Mouse (Mus musculus) neural tube, embryonic 15.5 days (tissue): ENCODE results near the gene Cend1. TPM values are rescaled to one million over a fixed set of nuclear protein-coding genes. Genes with fewer than 3 reads are reported as not detected.

ENCODE experiments used
- ATAC-seq: fragments of 200-750 bp; cut with Nextera tagmentation; 2 replicates; pipeline ENCODE4 v1.8.0; 2017; ENCODE audit warnings: mild to moderate bottlenecking, moderate TSS enrichment, moderate library complexity; ENCODE audit not compliant: low FRiP score
- H3K27ac ChIP-seq: fragments of 300-500 bp; sonication (generic); replicated peaks from 2 replicates; pipeline ENCODE4 v1.5.1; 2015; ENCODE audit warnings: mild to moderate bottlenecking, inconsistent platforms
- H3K27me3 ChIP-seq: fragments of 300-500 bp; sonication (generic); replicated peaks from 2 replicates; pipeline ENCODE4 v1.6.1; 2015; ENCODE audit warnings: inconsistent platforms
- H3K36me3 ChIP-seq: fragments of 300-500 bp; sonication (generic); 2 replicates; pipeline ENCODE4 v1.6.1; 2015; ENCODE audit warnings: inconsistent platforms
- H3K4me1 ChIP-seq: fragments of 300-500 bp; sonication (generic); 2 replicates; pipeline ENCODE4 v1.6.1; 2015; ENCODE audit warnings: inconsistent platforms
- H3K4me2 ChIP-seq: fragments of 300-500 bp; sonication (generic); 2 replicates; pipeline ENCODE4 v1.6.1; 2015; ENCODE audit warnings: inconsistent platforms, mild to moderate bottlenecking, moderate library complexity
- H3K4me3 ChIP-seq: fragments of 300-500 bp; sonication (generic); replicated peaks from 2 replicates; pipeline ENCODE4 v1.5.1; 2015; ENCODE audit warnings: mild to moderate bottlenecking, inconsistent platforms
- H3K9ac ChIP-seq: fragments of 300-500 bp; sonication (generic); replicated peaks from 2 replicates; pipeline ENCODE4 v1.6.1; 2015; ENCODE audit warnings: mild to moderate bottlenecking, inconsistent platforms
- H3K9me3 ChIP-seq: fragments of 300-500 bp; sonication (generic); replicated peaks from 2 replicates; pipeline ENCODE4 v1.6.1; 2016; ENCODE audit warnings: inconsistent platforms
- WGBS: fragments of 180-500 bp; shearing (Covaris S2); methylation state at CpG from one replicate; pipeline ENCODE4 v1.1.7; 2015; ENCODE audit warnings: mixed read lengths; 5-methylcytosine and 5-hydroxymethylcytosine counted together
- polyA plus RNA-seq: library from polyadenylated mRNA; unstranded; fragments of >200 nt; fragmentation: Nextera tagmentation; extraction: Ambion mirVana; gene quantifications from 2 replicates; pipeline ENCODE4 v1.2.1, GENCODE M21; 2015

The Cend1 gene
- polyA plus RNA-seq: 185 and 208 TPM in 2 replicates

- Histone ChIP-seq H3K4me1 (peaks cover 44% of the 10 kb centered on the region), H3K4me3 (peak within 1 kb of the TSS; percentile 64), H3K4me2 (peak within 1 kb of the TSS; percentile 81), H3K9ac (peak within 1 kb of the TSS; percentile 77), H3K9me3 (no peaks in the 10 kb centered on the region), H3K27me3 (no peaks in the 10 kb centered on the region), H3K27ac (peak within 1 kb of the TSS; percentile 81), H3K36me3 (peaks cover 51% of the 10 kb centered on the region)
- ATAC-seq: peak; percentile 87
- 2% methylated on average over 19 of the region's 19 CpGs for WGBS
Observed at GRCm38 (mm10) chr7:141429310-141429709, at the start of gene Cend1. Gene Cend1 (minus strand): TSS chr7:141429491.

DNA sequence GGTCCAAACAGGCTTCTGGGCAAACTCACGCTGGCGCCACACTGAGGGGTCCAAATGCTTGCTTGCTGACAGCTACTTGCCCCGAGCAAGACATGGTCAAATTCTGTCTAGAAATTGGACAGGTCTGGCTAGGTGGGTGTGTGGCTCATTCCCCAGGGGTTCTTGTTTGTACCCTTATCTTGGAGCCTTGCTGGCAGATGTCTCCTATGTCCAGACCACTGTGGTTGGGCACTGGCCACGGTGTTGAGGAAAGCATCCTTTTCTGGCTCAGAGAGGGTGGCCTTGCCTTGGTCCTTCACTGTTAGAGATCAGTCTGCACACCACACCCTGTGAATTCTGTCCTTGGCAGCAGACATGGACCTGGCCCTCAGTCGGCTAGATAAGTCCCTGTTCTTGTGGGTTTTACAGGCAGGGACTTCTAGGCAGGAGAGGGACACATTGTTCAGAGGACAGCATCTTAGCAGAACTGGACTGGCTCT is 49.0 kb upstream of the Cend1 start:
- no peak for ATAC-seq
- 0 out of 2 replicates have a peak overlapping the region, but pooled peaks have one; percentile 1 for H3K4me2 ChIP-seq
- H3K27ac ChIP-seq: no peak overlapping the region
- no peaks in the 10 kb centered on the region for H3K9me3 ChIP-seq
- H3K27me3 ChIP-seq: peaks cover 12% of the 10 kb centered on the region
- peaks cover 63% of the 10 kb centered on the region for H3K4me1 ChIP-seq
- no peak overlapping the region for H3K4me3 ChIP-seq
- WGBS: 77% methylated on average over 5 of the region's 5 CpGs
- no peaks in the 10 kb centered on the region for H3K36me3 ChIP-seq
- no peak overlapping the region for H3K9ac ChIP-seq

DNA sequence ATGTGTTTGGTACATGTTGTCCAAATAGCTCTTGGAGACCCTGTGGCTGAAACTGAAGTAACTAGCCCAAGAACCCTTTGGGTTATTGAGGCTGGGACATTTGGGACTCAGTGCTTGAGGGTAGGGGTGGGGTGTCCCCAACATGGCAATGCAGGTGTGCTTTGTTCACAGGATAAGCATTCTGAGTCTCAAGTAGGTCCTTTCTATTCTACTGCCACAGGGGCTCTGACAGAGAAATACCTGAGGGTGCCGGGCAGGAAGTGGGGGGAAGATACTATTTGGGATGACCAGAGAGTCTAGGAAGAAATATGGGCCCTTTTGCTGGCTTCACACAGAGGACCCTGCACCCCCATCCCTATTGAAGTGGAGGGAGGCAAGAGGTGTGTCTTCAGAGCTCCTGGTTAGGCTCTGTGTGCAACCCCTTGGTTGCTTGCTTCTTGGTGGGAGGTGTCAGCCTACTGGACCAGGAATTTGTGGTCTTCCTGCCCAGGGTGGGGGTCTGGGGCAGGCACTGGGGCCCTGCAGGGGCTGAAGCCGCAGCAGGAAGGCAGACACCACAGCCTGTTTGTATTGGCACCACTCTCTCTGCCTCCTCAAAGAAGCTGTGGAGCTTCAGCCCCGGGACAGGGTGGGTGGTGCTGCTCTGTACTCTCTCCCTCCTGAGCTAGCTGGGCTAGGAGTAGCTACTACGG is 48.4 kb upstream of the Cend1 start:
- Histone ChIP-seq H3K9me3 (no peaks in the 10 kb centered on the region), H3K4me3 (no peak overlapping the region), H3K36me3 (peaks cover 1% of the 10 kb centered on the region; the same call in 1 of the 2 replicates), H3K27ac (no peak overlapping the region; the same call in 1 of the 2 replicates), H3K4me2 (0 out of 2 replicates have a peak overlapping the region, but pooled peaks have one; percentile 1), H3K9ac (no peak overlapping the region), H3K4me1 (peaks cover 61% of the 10 kb centered on the region), H3K27me3 (peaks cover 10% of the 10 kb centered on the region)
- 67% methylated on average over 4 of the region's 4 CpGs for WGBS
- no peak for ATAC-seq

- H3K4me1 ChIP-seq: peaks cover 56% of the 10 kb centered on the region
- no peak overlapping the region for H3K9ac ChIP-seq
- no peak for ATAC-seq
- H3K27ac ChIP-seq: no peak overlapping the region; the same call in none of the 2 replicates
- peaks cover 9% of the 10 kb centered on the region for H3K36me3 ChIP-seq
- H3K27me3 ChIP-seq: peaks cover 10% of the 10 kb centered on the region
- no peaks in the 10 kb centered on the region for H3K9me3 ChIP-seq
- H3K4me3 ChIP-seq: 0 out of 2 replicates have a peak overlapping the region, but pooled peaks have one; percentile 72
- H3K4me2 ChIP-seq: peak overlapping the region; percentile 94
- 23% methylated on average over 7 of the region's 7 CpGs for WGBS
Observed at GRCm38 (mm10) chr7:141476981-141477370, 47.7 kb upstream of the Cend1 start.

- H3K9me3 ChIP-seq: no peaks in the 10 kb centered on the region
- peaks cover 12% of the 10 kb centered on the region for H3K36me3 ChIP-seq
- peaks cover 53% of the 10 kb centered on the region for H3K4me1 ChIP-seq
- 5% methylated on average over 17 of the region's 17 CpGs for WGBS
- peaks cover 10% of the 10 kb centered on the region for H3K27me3 ChIP-seq
- peak overlapping the region; percentile 94 for H3K4me2 ChIP-seq
- no peak for ATAC-seq
- peak overlapping the region; percentile 72 for H3K4me3 ChIP-seq
- H3K9ac ChIP-seq: peak overlapping the region; percentile 80; the same call in 1 of the 2 replicates
- peak overlapping the region; percentile 84 for H3K27ac ChIP-seq
Observed at GRCm38 (mm10) chr7:141476226-141476980, 47.1 kb upstream of the Cend1 start.

DNA sequence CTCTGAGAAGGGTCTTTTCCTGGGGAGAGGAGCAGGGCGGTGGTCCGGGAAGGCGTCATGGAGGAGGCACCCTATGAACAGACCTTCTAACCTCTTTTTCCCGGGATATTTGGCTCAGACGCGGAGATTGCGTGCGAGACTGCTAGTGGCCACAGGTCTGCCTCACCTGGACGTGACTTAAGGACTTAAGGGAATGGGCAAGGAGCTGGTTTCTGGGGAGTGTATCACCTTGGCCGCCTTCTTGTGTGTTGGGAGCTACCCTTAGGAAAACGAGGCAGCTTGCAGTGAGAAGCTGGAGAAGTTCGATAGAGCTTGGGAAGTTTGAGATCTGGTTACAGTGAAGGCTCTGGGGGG is 46.5 kb upstream of the Cend1 start:
- Histone ChIP-seq H3K9ac (peak overlapping the region; percentile 80), H3K9me3 (no peaks in the 10 kb centered on the region), H3K27ac (peak overlapping the region; percentile 84), H3K4me1 (peaks cover 46% of the 10 kb centered on the region), H3K27me3 (peaks cover 10% of the 10 kb centered on the region), H3K36me3 (peaks cover 18% of the 10 kb centered on the region), H3K4me3 (peak overlapping the region; percentile 72), H3K4me2 (peak overlapping the region; percentile 94)
- ATAC-seq: no peak
- WGBS: 4% methylated on average over 12 of the region's 12 CpGs

DNA sequence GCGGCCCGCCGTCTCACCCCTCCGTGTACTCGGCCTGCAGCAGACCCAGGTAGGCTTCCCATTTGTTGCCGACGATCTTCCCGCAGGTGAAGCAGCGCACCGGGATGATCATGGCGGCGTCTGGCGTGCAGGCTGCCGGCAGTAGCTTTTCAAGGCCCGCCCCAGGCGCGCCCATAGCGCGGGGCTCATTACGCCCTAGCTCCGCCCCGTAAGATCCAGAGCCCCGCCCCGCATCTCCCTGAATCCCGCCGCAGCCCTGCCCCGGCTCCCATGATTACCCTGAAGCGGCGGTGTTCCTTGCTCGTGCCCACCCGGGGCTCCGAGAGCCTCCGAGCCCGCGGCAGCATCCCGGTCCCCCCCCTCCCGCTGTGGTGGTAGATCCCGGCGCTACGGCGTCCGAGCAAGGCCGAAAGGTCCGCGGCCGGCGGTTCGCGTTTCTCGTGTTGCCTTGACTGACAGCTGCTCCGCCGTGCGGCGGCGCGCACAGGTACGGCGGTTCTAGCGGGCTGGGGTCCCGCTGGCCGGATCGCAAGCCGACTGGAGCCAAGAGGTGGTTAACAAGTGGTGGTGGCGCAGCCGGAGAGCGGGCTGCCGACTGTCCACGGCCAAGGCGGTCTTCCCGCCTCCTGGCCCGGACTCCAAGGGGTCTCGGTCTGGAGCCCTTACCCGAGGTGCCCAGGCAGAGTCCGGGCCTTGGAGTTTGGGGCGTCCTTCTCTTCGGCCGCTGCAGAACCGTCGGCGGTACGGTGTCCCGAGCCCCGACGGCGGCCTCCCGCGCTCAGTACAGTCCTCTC is 45.9 kb upstream of the Cend1 start, which contains the start of the genes Polr2l and Tspan4:
TSS of gene Polr2l (minus strand) at position 122 of the 794 bp plus-strand sequence.
TSS of gene Tspan4 (plus strand) at position 230 of the 794 bp plus-strand sequence.
- H3K27me3 ChIP-seq: peaks cover 10% of the 10 kb centered on the region
- H3K27ac ChIP-seq: peak within 1 kb of the TSS; percentile 84
- H3K9me3 ChIP-seq: no peaks in the 10 kb centered on the region
- H3K4me1 ChIP-seq: peaks cover 47% of the 10 kb centered on the region
- peak; percentile 87 for ATAC-seq
- H3K9ac ChIP-seq: peak within 1 kb of the TSS; percentile 80
- WGBS: under 1% methylated on average over 82 of the region's 87 CpGs
- peak within 1 kb of the TSS; percentile 72 for H3K4me3 ChIP-seq
- peaks cover 23% of the 10 kb centered on the region for H3K36me3 ChIP-seq
- peak within 1 kb of the TSS; percentile 94 for H3K4me2 ChIP-seq

DNA sequence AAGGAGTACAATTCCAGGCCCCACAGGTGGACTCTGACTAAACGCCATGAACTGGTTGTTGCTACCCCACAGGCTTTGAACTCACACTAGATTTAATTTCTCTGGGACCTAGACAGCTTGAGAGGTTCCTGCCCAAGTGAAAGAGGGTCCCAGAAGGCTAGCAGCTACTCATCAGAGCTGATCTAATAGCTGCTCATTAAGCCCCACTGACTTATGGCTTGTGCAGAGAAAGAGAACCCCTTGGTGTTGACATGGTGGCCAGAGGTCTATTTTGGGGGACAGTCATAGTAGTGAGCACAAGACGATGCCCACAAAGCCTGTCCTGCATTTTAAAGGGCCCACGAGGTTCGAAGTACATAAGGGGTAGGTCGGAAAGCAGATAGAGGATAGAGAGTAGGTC is 44.9 kb upstream of the Cend1 start:
- Histone ChIP-seq H3K9me3 (no peaks in the 10 kb centered on the region), H3K27ac (no peak overlapping the region), H3K27me3 (peaks cover 8% of the 10 kb centered on the region), H3K4me2 (peak overlapping the region; percentile 94), H3K9ac (peak overlapping the region; percentile 80), H3K4me1 (peaks cover 57% of the 10 kb centered on the region), H3K36me3 (peaks cover 29% of the 10 kb centered on the region), H3K4me3 (peak overlapping the region; percentile 72)
- 9% methylated on average over 5 of the region's 5 CpGs for WGBS
- no peak for ATAC-seq

DNA sequence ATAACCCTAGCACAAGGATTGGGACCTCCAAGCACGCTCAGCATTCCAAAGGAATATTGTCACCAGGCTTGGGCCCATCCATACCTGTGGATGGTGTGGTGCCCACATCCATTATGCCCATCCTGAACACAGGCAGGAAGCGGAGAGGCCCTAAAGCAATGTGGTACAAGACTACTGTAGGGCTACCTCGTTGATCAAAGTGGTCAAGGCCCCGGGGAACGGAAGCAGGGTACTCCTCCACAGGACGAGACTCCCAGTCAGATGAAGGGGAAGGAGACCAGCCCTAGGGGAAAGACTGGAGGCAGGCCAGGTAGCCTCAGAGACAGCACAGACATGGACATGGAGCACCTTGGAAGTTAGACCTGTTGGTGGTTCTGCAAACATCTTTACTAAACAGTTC is 43.5 kb upstream of the Cend1 start:
- 92% methylated on average over 6 of the region's 6 CpGs for WGBS
- no peak overlapping the region for H3K9ac ChIP-seq
- H3K4me2 ChIP-seq: no peak overlapping the region
- no peak for ATAC-seq
- H3K27me3 ChIP-seq: peaks cover 8% of the 10 kb centered on the region
- H3K4me1 ChIP-seq: peaks cover 69% of the 10 kb centered on the region
- H3K4me3 ChIP-seq: no peak overlapping the region
- H3K27ac ChIP-seq: no peak overlapping the region
- peaks cover 29% of the 10 kb centered on the region for H3K36me3 ChIP-seq
- H3K9me3 ChIP-seq: no peaks in the 10 kb centered on the region

DNA sequence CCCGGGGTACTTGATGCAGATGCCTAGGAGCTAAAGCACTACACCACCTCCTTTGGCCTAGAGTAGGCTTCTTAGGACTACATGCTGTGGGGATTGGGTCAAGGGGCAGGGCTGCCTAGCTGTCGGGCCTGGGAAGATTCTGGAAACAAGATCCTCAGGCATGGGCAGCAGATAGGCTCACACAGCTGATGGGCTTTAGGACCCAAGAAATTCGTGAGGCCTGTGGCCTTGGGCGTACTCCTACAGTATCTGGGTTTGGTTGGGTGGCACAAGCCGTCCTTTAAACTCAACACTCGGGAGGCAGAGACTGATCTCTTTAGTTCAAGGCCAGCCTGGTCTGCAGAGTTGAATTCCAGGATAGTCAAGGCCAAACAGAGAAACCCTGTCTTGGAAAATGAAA is 42.9 kb upstream of the Cend1 start:
- peaks cover 8% of the 10 kb centered on the region for H3K27me3 ChIP-seq
- H3K4me2 ChIP-seq: no peak overlapping the region
- peaks cover 69% of the 10 kb centered on the region for H3K4me1 ChIP-seq
- H3K9me3 ChIP-seq: no peaks in the 10 kb centered on the region
- no peak overlapping the region; the same call in 1 of the 2 replicates for H3K4me3 ChIP-seq
- no peak overlapping the region for H3K27ac ChIP-seq
- H3K9ac ChIP-seq: no peak overlapping the region; the same call in 1 of the 2 replicates
- 91% methylated on average over 6 of the region's 6 CpGs for WGBS
- H3K36me3 ChIP-seq: peaks cover 29% of the 10 kb centered on the region
- no peak for ATAC-seq

- Histone ChIP-seq H3K4me1 (peaks cover 65% of the 10 kb centered on the region), H3K27ac (no peak overlapping the region), H3K9me3 (no peaks in the 10 kb centered on the region), H3K36me3 (peaks cover 29% of the 10 kb centered on the region), H3K9ac (no peak overlapping the region), H3K27me3 (peaks cover 12% of the 10 kb centered on the region), H3K4me3 (no peak overlapping the region), H3K4me2 (no peak overlapping the region)
- ATAC-seq: no peak
- 88% methylated on average over 1 of the region's 1 CpGs for WGBS
Observed at GRCm38 (mm10) chr7:141471236-141471635, 41.9 kb upstream of the Cend1 start.
